Mouse (Mus musculus): ENCODE results near the gene Cers2.

DNA sequence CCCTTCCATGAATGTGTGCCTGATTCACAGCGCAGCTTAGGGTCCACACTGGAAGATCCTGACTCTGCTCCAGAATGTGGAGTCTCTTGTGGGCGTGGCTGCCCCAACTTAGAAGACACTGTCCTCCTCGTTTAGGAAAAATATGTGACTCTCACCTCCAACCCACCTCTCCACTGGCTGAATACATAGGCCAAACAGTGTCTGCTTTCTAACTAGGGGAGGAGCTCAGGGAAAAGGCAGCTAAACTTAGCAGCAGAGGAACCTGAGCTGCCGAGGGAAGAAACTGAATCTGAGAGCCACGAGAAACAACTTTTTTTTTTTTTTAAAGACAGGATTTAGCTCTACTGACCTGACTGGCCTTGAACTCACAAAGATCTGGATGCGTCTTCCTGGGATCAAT is 39.4 kb upstream of the Cers2 start:
- TF ChIP-seq POLR2A (IDR thresholded peaks at IDR 0.05; ENCODE audit: extremely low read depth, insufficient read depth, low read length), result no peak
- TF ChIP-seq CTCF (IDR thresholded peaks at IDR 0.05; ENCODE audit: extremely low read depth, insufficient read depth, low read length), result no peak
